ENCODE assay signal across 12 mouse cellular contexts in genomic region chr2:172623707-172624106, GRCm38 (mm10).
DNase-seq lines count a peak whose midpoint lies in the region; ATAC-seq and TF ChIP-seq lines count a peak whose summit lies in the region.
"Had no signal": no experiment of that assay in that cellular context is flagged by ENCODE, and none has a peak within 500 bp of the region (broad histone marks: within the 10 kb centered on the region; RNA-seq: fewer than 3 reads in every experiment).

No protein-coding gene starts in this region.

- no peaks in the 10 kb centered on the region for H3K4me1 ChIP-seq in hindbrain, postnatal 0 days (ENCODE audit: insufficient read depth, low read length)
- no peaks in the 10 kb centered on the region for H3K4me1 ChIP-seq in hindbrain, embryonic 11.5 days (replicated peaks; ENCODE audit: control insufficient read depth, insufficient read depth, low read length)
- H3K4me1 ChIP-seq in ES-E14 (ENCODE audit: control insufficient read depth in 2 of 2, insufficient read depth in 2 of 2, low read length in 2 of 2, poor library complexity in 1 of 2) = peaks cover 0 to 13% of the 10 kb centered on the region in 2 experiments; a peak in 2 of 4 replicates
- H3K4me1 ChIP-seq in embryonic facial prominence, embryonic 14.5 days (ENCODE audit: control insufficient read depth, insufficient read depth, low read length) = peaks cover 7% of the 10 kb centered on the region
- H3K4me1 ChIP-seq in limb, embryonic 11.5 days (ENCODE audit: control insufficient read depth, insufficient read depth, low read length) = peaks cover 12% of the 10 kb centered on the region; the same call in 1 of the 2 replicates

- no peaks in the 10 kb centered on the region for H3K9me3 ChIP-seq in hindbrain, postnatal 0 days (ENCODE audit: low read length)
- H3K9me3 ChIP-seq in hindbrain, embryonic 11.5 days (ENCODE audit: control insufficient read depth, low read length) = no peaks in the 10 kb centered on the region
- H3K9me3 ChIP-seq in ES-E14 (ENCODE audit: control insufficient read depth, insufficient read depth, low read depth, low read length) = no peaks in the 10 kb centered on the region
- no peaks in the 10 kb centered on the region for H3K9me3 ChIP-seq in embryonic facial prominence, embryonic 14.5 days (ENCODE audit: control insufficient read depth, low read length)
- H3K9me3 ChIP-seq in limb, embryonic 11.5 days (ENCODE audit: control insufficient read depth, low read length) = no peaks in the 10 kb centered on the region

- TF ChIP-seq CTCF in hindbrain, postnatal 0 days (IDR thresholded peaks at IDR 0.05; ENCODE audit: low read depth) = no peak

- in situ Hi-C loops in ES-E14 (cut with MboI; ENCODE audit: low sequenced_read_pairs in 2 of 2, unreplicated experiment in 2 of 2) = no loop called here

- ATAC-seq in hindbrain, postnatal 0 days = no peak
- ATAC-seq in hindbrain, embryonic 11.5 days (ENCODE audit: low FRiP score) = no peak
- ATAC-seq in embryonic facial prominence, embryonic 14.5 days (ENCODE audit: low read depth) = peak; percentile 33; the same call in 1 of the 2 replicates
- no peak for ATAC-seq in limb, embryonic 11.5 days (ENCODE audit: insufficient number of reproducible peaks, low FRiP score, low TSS enrichment, low read depth)

- H3K27me3 ChIP-seq in hindbrain, postnatal 0 days (ENCODE audit: insufficient read depth, low read length) = no peaks in the 10 kb centered on the region
- peaks cover 6% of the 10 kb centered on the region; the same call in 1 of the 2 replicates for H3K27me3 ChIP-seq in hindbrain, embryonic 11.5 days (ENCODE audit: control insufficient read depth, insufficient read depth, low read length)
- H3K27me3 ChIP-seq in embryonic facial prominence, embryonic 14.5 days (replicated peaks; ENCODE audit: control insufficient read depth, insufficient read depth, low read length) = 0 out of 2 replicates have a peak, but pooled peaks cover 3% of the 10 kb centered on the region
- H3K27me3 ChIP-seq in limb, embryonic 11.5 days (ENCODE audit: control insufficient read depth, insufficient read depth, low read length) = no peaks in the 10 kb centered on the region

- peak overlapping the region; percentile 21; the same call in 1 of the 2 replicates for H3K4me2 ChIP-seq in hindbrain, postnatal 0 days (ENCODE audit: low read depth, low read length)
- no peak overlapping the region for H3K4me2 ChIP-seq in hindbrain, embryonic 11.5 days (replicated peaks; ENCODE audit: low read depth, low read length)
- H3K4me2 ChIP-seq in embryonic facial prominence, embryonic 14.5 days (ENCODE audit: low read depth, low read length) = peak overlapping the region; percentile 41
- H3K4me2 ChIP-seq in limb, embryonic 11.5 days (ENCODE audit: low read depth, severe bottlenecking) = peak overlapping the region; percentile 33
- H3K4me2 ChIP-seq: liver, embryonic 11.5 days had no signal

- no peaks in the 10 kb centered on the region for H3K36me3 ChIP-seq in hindbrain, postnatal 0 days (ENCODE audit: insufficient read depth, low read length)
- H3K36me3 ChIP-seq in hindbrain, embryonic 11.5 days (ENCODE audit: control insufficient read depth, insufficient read depth, low read length) = no peaks in the 10 kb centered on the region
- no peaks in the 10 kb centered on the region for H3K36me3 ChIP-seq in ES-E14 (ENCODE audit: control insufficient read depth, insufficient read depth, low read length, poor library complexity, severe bottlenecking)
- no peaks in the 10 kb centered on the region for H3K36me3 ChIP-seq in embryonic facial prominence, embryonic 14.5 days (ENCODE audit: control insufficient read depth, insufficient read depth, low read length)
- no peaks in the 10 kb centered on the region for H3K36me3 ChIP-seq in limb, embryonic 11.5 days (ENCODE audit: control insufficient read depth, insufficient read depth, low read length)

- WGBS in hindbrain, postnatal 0 days = 22% methylated on average over 14 of the region's 14 CpGs
- 12% methylated on average over 14 of the region's 14 CpGs for WGBS in hindbrain, embryonic 11.5 days
- WGBS in embryonic facial prominence, embryonic 14.5 days = 9% methylated on average over 14 of the region's 14 CpGs
- 3% methylated on average over 14 of the region's 14 CpGs for WGBS in limb, embryonic 11.5 days

- H3K27ac ChIP-seq in hindbrain, postnatal 0 days = no peak overlapping the region
- no peak overlapping the region for H3K27ac ChIP-seq in hindbrain, embryonic 11.5 days (ENCODE audit: low read depth, low read length)
- H3K27ac ChIP-seq in ES-E14 (ENCODE audit: insufficient read depth, low read depth, low read length, poor library complexity, severe bottlenecking) = no peak overlapping the region
- 0 out of 2 replicates have a peak overlapping the region, but pooled peaks have one; percentile 6 for H3K27ac ChIP-seq in embryonic facial prominence, embryonic 14.5 days (replicated peaks; ENCODE audit: low read depth, low read length)
- H3K27ac ChIP-seq in limb, embryonic 11.5 days (replicated peaks; ENCODE audit: low read depth, low read length) = no peak overlapping the region
- H3K27ac ChIP-seq: layer of hippocampus, adult 2 months had no signal

- no peak for DNase-seq in hindbrain, postnatal 0 days (ENCODE audit: low spot score)
- no peak for DNase-seq in hindbrain, embryonic 11.5 days (ENCODE audit: low spot score)
- DNase-seq in ES-E14 (ENCODE audit: low read depth, low spot score) = no peak
- peak; percentile 78 for DNase-seq in embryonic facial prominence, embryonic 14.5 days (ENCODE audit: low spot score)
- peak; percentile 61 for DNase-seq in limb, embryonic 11.5 days (ENCODE audit: low spot score)
- DNase-seq in right cerebral cortex, adult 18-20 months = no peak
- DNase-seq in layer of hippocampus, adult 8-10 months (ENCODE audit: low spot score in 2 of 2) = no peak
- DNase-seq in frontal cortex, postnatal 10 days (ENCODE audit: low spot score in 2 of 2) = no peak
- DNase-seq: cerebellum, adult 2 months; right cerebral cortex, postnatal 4 days had no signal

- H3K9ac ChIP-seq in hindbrain, postnatal 0 days (replicated peaks; ENCODE audit: low read length) = no peak overlapping the region
- no peak overlapping the region for H3K9ac ChIP-seq in hindbrain, embryonic 11.5 days (ENCODE audit: low read depth, low read length)
- H3K9ac ChIP-seq in ES-E14 (ENCODE audit: insufficient read depth, low read depth, low read length, poor library complexity, severe bottlenecking) = peak overlapping the region; percentile 20; the same call in 1 of the 2 replicates
- H3K9ac ChIP-seq in embryonic facial prominence, embryonic 14.5 days (ENCODE audit: low read depth, low read length) = no peak overlapping the region
- no peak overlapping the region; the same call in 1 of the 2 replicates for H3K9ac ChIP-seq in limb, embryonic 11.5 days (ENCODE audit: low read length)

- no peak overlapping the region for H3K4me3 ChIP-seq in hindbrain, postnatal 0 days (ENCODE audit: low read length)
- H3K4me3 ChIP-seq in hindbrain, embryonic 11.5 days (ENCODE audit: low read depth, low read length) = no peak overlapping the region
- no peak overlapping the region; a peak in 2 of 4 replicates for H3K4me3 ChIP-seq in ES-E14 (ENCODE audit: insufficient read depth in 1 of 2, low read depth in 1 of 2, low read length in 2 of 2, poor library complexity in 1 of 2, severe bottlenecking in 1 of 2)
- H3K4me3 ChIP-seq in embryonic facial prominence, embryonic 14.5 days (ENCODE audit: low read depth, low read length) = no peak overlapping the region
- H3K4me3 ChIP-seq in limb, embryonic 11.5 days (ENCODE audit: low read depth, low read length) = no peak overlapping the region; the same call in 1 of the 2 replicates
- H3K4me3 ChIP-seq: layer of hippocampus, adult 2 months had no signal

TF ChIP-seq in ES-E14, 5 proteins besides CTCF, POLR2A, EP300 and RAD21:
- TF ChIP-seq MAFK (IDR thresholded peaks at IDR 0.05; ENCODE audit: insufficient read depth, low read depth, low read length) = no peak
- no peak for TF ChIP-seq ZC3H11A (IDR thresholded peaks at IDR 0.05; ENCODE audit: borderline replicate concordance, low read depth, low read length)
TF ChIP-seq in ES-E14: peak in this region for 0.

Comparison
In these comparisons a context has a peak if more than half of its experiments do, and no peak if none do; other contexts are left out.
1. DNase-seq: peak in embryonic facial prominence, embryonic 14.5 days (single experiment) and limb, embryonic 11.5 days (single experiment); none in hindbrain, postnatal 0 days (single experiment), hindbrain, embryonic 11.5 days (single experiment), ES-E14 (single experiment), right cerebral cortex, adult 18-20 months (single experiment), layer of hippocampus, adult 8-10 months (0 of 2) and frontal cortex, postnatal 10 days (0 of 2).